9 mouse cellular contexts compared by ENCODE assay signal in the genomic region with DNA sequence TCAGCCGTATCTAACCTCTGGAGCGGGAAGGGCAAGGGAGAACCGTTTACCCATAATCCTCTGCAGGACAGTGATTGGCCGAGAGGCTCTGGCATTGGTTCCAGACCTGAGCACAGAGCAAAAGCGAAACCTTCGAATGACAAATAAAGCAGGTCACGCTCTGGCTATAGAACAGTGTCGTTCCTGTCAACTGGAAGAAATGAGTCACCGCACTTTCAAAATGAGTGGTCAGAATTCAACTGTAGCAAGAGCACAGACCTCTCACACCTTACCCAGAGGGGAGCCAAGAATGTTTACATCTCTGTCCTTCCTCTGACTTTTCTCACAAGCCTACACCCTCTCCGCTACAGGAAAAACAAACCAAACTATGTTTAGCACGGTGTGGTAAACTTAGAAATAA. TPM values are rescaled to one million over a fixed set of nuclear protein-coding genes. Genes with fewer than 3 reads are reported as not detected.
A peak's percentile ranks its signal among the peaks of the same experiment; 100 is the strongest.
DNase-seq lines count a peak whose midpoint lies in the region; ATAC-seq and TF ChIP-seq lines count a peak whose summit lies in the region.
"Had no signal": no experiment of that assay in that cellular context is flagged by ENCODE, and none has a peak within 500 bp of the region (broad histone marks: within the 10 kb centered on the region; RNA-seq: fewer than 3 reads in every experiment).

No protein-coding gene starts in this region.

- peak overlapping the region; percentile 62; the same call in 1 of the 2 replicates for H3K27ac ChIP-seq in kidney, postnatal 0 days
- no peak overlapping the region for H3K27ac ChIP-seq in midbrain, embryonic 15.5 days
- H3K27ac ChIP-seq: liver, embryonic 13.5 days had no signal

- no peaks in the 10 kb centered on the region for H3K27me3 ChIP-seq in kidney, postnatal 0 days (ENCODE audit: insufficient read depth, low read length)
- no peaks in the 10 kb centered on the region for H3K27me3 ChIP-seq in midbrain, embryonic 15.5 days (replicated peaks)
- H3K27me3 ChIP-seq: liver, embryonic 13.5 days had no signal

- no peak for TF ChIP-seq CTCF in kidney, postnatal 0 days (IDR thresholded peaks at IDR 0.05; ENCODE audit: low read depth)

- DNase-seq in layer of hippocampus, adult 9-11 months: peak; percentile 60
- no peak for DNase-seq in layer of hippocampus, adult 8-10 months (ENCODE audit: low spot score in 2 of 2)
- DNase-seq in T-cell, adult 2 months (ENCODE audit: low spot score): peak; percentile 50
- DNase-seq in heart, adult 8-10 months (ENCODE audit: low spot score): peak; percentile 89
- peak; percentile 68 for DNase-seq in kidney, postnatal 0 days (ENCODE audit: low spot score)
- peak; percentile 85 to 91 for DNase-seq in natural killer cell, adult 2 months (ENCODE audit: low spot score in 2 of 2)
- no peak for DNase-seq in frontal cortex, postnatal 36 days (ENCODE audit: low spot score in 2 of 2)
- DNase-seq: liver, embryonic 13.5 days had no signal

- no peaks in the 10 kb centered on the region for H3K36me3 ChIP-seq in kidney, postnatal 0 days (ENCODE audit: insufficient read depth, low read length)
- H3K36me3 ChIP-seq in midbrain, embryonic 15.5 days (replicated peaks): no peaks in the 10 kb centered on the region
- H3K36me3 ChIP-seq: liver, embryonic 13.5 days had no signal

- no peak overlapping the region for H3K4me3 ChIP-seq in kidney, postnatal 0 days (replicated peaks; ENCODE audit: low read depth, low read length)
- H3K4me3 ChIP-seq in midbrain, embryonic 15.5 days: no peak overlapping the region
- H3K4me3 ChIP-seq: liver, embryonic 13.5 days had no signal

- WGBS in kidney, postnatal 0 days: 21% methylated on average over 11 of the region's 11 CpGs
- WGBS in midbrain, embryonic 15.5 days: 66% methylated on average over 11 of the region's 11 CpGs

- ATAC-seq in kidney, postnatal 0 days (replicated peaks; ENCODE audit: low FRiP score, low read depth): peak; percentile 82
- no peak for ATAC-seq in midbrain, embryonic 15.5 days (replicated peaks)

- H3K4me2 ChIP-seq in kidney, postnatal 0 days (ENCODE audit: low read length): peak overlapping the region; percentile 27; the same call in 1 of the 2 replicates
- H3K4me2 ChIP-seq in midbrain, embryonic 15.5 days: no peak overlapping the region
- H3K4me2 ChIP-seq: liver, embryonic 13.5 days had no signal

- no peak overlapping the region for H3K9ac ChIP-seq in kidney, postnatal 0 days (ENCODE audit: low read depth, low read length)
- no peak overlapping the region for H3K9ac ChIP-seq in midbrain, embryonic 15.5 days
- H3K9ac ChIP-seq: liver, embryonic 13.5 days had no signal

- H3K4me1 ChIP-seq in kidney, postnatal 0 days (replicated peaks; ENCODE audit: insufficient read depth, low read length): peaks cover 4% of the 10 kb centered on the region; the same call in 1 of the 2 replicates
- H3K4me1 ChIP-seq in midbrain, embryonic 15.5 days: no peaks in the 10 kb centered on the region
- H3K4me1 ChIP-seq: liver, embryonic 13.5 days had no signal

- H3K9me3 ChIP-seq in kidney, postnatal 0 days (replicated peaks; ENCODE audit: low read length): no peaks in the 10 kb centered on the region; the same call in 1 of the 2 replicates
- H3K9me3 ChIP-seq in midbrain, embryonic 15.5 days: no peaks in the 10 kb centered on the region
- H3K9me3 ChIP-seq: liver, embryonic 13.5 days had no signal

RNA-seq across cellular contexts. Expression of a gene that starts 45.4 kb away (rescaled TPM):
- 10 to 100 TPM in 1 of 4 experiments, 1 to 10 TPM in 3; 5.7 to 10.9 (median 6.6) TPM for total RNA-seq in layer of hippocampus, adult 8-10 months (2022)
- 1 to 10 TPM; 2.4 to 7.3 (median 3.1) TPM for total RNA-seq in heart, adult 8-10 months (2022)
- 2.1 and 2.3 TPM in 2 replicates for polyA plus RNA-seq in kidney, postnatal 0 days (2015; fragmentation: Nextera tagmentation; extraction: Ambion mirVana)
- 0.15 TPM in 1 of 2 replicates, not detected in the other for polyA plus RNA-seq in midbrain, embryonic 15.5 days (2015; fragmentation: Nextera tagmentation; extraction: Ambion mirVana)

Comparison
In these comparisons a context has a peak if more than half of its experiments do, and no peak if none do; other contexts are left out.
1. DNase-seq: peak in layer of hippocampus, adult 9-11 months (single experiment), T-cell, adult 2 months (single experiment), heart, adult 8-10 months (single experiment), kidney, postnatal 0 days (single experiment) and natural killer cell, adult 2 months (2 of 2); none in layer of hippocampus, adult 8-10 months (0 of 2) and frontal cortex, postnatal 36 days (0 of 2).